Mouse (Mus musculus) frontal cortex, adult 2 months (tissue): ENCODE data around the gene Coa3. TPM values are rescaled to one million over a fixed set of nuclear protein-coding genes. Genes with fewer than 3 reads are reported as not detected.

Experiments
- DNase-seq, 2 experiments: peaks; one replicate each; pipeline ENCODE4 v3.0.0; 2022; ENCODE audit warnings: low spot score in 1 of 2; ENCODE audit errors: extremely low spot score in 1 of 2
- polyA plus RNA-seq: library from polyadenylated mRNA; depleted of rRNA; stranded (reverse); fragments of >200 nt; gene quantifications from 2 replicates; pipeline ENCODE4 v1.2.3, GENCODE M21; 2012

Coa3 gene
- polyA plus RNA-seq, 1 experiment: 147 TPM

DNA sequence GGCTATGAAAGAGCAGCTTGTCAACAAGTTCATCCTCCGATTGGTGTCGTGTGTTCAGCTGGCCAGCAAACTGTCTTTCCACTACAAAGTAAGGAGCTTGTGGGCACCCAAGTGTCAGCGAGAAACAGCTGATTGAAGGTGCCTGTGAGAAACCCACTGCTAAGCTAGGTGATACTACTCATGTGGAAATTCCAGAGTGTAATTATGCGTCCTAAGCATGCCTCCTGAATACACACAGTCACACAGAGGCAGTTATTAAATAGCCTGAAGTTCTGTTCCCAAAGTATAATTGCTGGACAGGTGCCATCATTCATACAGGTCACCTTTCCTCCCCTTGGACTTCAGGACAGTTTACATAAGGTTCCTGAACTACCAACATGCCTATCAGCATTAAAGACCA, 4.9 kb upstream of the Coa3 start:
- no peak for DNase-seq

GRCm38 (mm10) chr11:101282896-101283295, 4.0 kb upstream of the Coa3 start:
- no peak for DNase-seq

- DNase-seq: no peak
These were observed 1.9 kb upstream of the Coa3 start for GRCm38 (mm10) chr11:101280837-101281236.

DNA sequence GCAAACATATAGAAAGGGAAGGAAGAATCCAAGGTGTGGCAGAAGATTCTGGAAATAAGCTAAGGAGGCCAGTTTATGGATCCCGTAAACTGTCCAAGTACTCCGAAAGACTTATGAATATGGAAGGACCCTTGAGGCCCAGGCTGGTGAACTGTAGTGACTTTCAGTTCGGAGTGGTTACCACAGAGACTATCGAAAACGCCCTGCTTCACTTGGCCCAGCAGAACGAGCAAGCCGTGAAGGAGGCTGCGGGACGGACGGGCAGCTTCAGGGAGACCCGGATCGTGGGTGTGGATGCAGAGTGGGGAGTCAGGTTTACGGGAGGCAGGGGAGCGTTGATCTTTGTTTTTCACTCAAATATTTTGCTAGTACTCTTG, 267 bp upstream of the Coa3 start:
- DNase-seq: no peak

GRCm38 (mm10) chr11:101277381-101278222, 1.3 kb downstream of the Coa3 start:
- DNase-seq: peak in 1 of 2 experiments; percentile 56

GRCm38 (mm10) chr11:101276319-101277070, 2.4 kb downstream of the Coa3 start:
- no peak for DNase-seq

- no peak for DNase-seq
These were observed 3.6 kb downstream of the Coa3 start for GRCm38 (mm10) chr11:101275309-101275708.

- no peak for DNase-seq
These were observed 6.5 kb downstream of the Coa3 start for GRCm38 (mm10) chr11:101272446-101272845.

DNA sequence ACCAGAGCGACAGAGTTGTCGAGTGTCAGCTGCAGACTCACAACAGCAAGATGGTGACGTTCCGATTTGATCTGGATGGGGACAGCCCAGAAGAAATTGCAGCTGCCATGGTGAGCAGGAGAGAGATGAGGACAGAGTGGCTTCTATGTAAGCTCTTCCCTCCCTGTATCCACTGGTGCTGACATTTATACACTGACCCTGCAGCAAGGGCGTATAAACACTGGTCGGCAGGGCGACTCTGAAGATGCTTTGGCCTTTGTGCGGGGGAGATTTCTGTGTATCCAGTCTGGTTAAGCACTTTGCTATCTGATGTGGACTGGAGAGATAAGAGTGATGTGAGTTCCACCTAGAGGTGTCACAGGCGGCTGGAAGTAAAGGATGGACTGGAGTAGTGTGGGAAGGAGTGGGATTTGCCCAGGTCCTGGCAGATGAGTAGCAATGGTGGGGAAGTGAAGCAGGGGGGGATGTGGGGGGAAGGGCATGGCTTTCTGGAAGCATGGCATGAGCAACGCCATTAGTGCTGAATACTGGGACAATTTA, 9.3 kb downstream of the Coa3 start:
- DNase-seq: no peak

GRCm38 (mm10) chr11:101265906-101266305, 13.0 kb downstream of the Coa3 start:
- no peak for DNase-seq

DNA sequence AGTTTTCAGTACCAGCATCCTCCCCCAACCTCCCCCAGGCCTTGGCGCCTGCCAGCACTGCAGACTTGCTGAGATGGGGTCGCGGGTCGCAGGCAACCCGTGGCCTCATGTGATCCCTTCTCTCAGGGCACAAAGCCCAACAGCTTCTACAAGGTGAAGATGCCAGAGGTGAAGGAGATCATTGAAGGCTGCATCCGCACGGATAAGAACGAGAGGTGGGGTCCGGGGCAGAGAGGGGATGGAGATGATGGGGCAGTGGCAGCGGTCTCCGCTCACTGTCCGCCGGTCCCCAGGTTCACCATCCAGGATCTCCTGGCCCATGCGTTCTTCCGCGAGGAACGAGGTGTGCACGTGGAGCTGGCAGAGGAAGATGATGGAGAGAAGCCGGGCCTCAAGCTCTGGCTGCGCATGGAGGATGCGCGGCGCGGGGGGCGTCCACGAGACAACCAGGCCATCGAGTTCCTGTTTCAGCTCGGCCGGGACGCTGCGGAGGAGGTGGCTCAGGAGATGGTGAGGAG, 13.9 kb downstream of the Coa3 start:
- no peak for DNase-seq

DNA sequence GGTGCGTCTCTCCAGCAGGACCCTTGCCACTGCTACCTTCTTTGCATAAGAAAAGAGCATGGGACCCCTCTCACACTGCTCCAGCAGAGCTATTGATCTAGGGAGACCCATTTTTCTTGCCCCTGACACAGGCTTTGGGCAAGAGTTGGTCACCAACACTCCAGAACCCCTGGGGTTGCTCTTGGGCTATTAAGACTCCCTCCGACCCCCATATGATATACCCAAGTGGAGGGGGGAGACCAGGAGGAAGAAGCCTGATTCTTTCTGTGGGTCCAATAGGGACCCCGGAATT, 15.0 kb downstream of the Coa3 start:
- DNase-seq: no peak

- no peak for DNase-seq
These were observed 15.6 kb downstream of the Coa3 start for GRCm38 (mm10) chr11:101263138-101263988.

GRCm38 (mm10) chr11:101262272-101262967, 16.5 kb downstream of the Coa3 start:
- DNase-seq: no peak

DNA sequence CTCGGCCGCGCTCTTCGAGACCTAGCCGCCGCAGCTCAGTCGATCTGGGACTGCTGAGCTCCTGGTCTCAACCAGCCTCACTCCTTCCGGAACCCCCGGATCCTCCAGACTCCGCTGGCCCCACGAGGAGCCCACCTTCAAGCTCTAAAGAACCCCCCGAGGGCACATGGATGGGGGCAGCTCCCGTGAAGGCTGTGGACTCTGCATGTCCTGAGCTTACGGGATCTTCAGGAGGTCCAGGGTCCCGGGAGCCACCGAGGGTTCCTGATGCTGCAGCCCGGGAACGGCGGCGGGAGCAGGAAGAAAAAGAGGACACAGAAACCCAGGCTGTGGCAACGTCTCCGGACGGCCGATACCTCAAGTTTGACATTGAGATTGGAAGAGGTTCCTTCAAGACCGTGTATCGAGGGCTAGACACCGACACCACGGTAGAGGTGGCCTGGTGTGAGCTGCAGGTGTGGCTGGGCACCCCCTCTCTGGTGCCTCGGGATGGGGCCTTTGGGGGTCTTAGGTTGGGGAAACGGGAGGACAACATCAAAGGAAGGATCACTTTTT, 18.0 kb downstream of the Coa3 start:
- no peak for DNase-seq

- DNase-seq: no peak
These were observed 18.7 kb downstream of the Coa3 start, which contains the start of gene Wnk4 for GRCm38 (mm10) chr11:101259948-101260825. Gene Wnk4 (plus strand): TSS chr11:101260567.

- peak; percentile 68 to 79 for DNase-seq
These were observed 19.6 kb downstream of the Coa3 start for GRCm38 (mm10) chr11:101259261-101259712.
